Mouse (Mus musculus): ENCODE results near the gene Zfp169. TPM values are rescaled to one million over a fixed set of nuclear protein-coding genes. Genes with fewer than 3 reads are reported as not detected.
A peak's percentile ranks its signal among the peaks of the same experiment; 100 is the strongest.

Zfp169 gene
- polyA plus RNA-seq, 1 experiment = 1.8 TPM

GRCm38 (mm10) chr13:48508661-48509060 is 4.6 kb downstream of the Zfp169 start:
- peaks cover 18% of the 10 kb centered on the region for H3K79me2 ChIP-seq (ENCODE audit: control insufficient read depth, insufficient read depth)
- H3K36me3 ChIP-seq (ENCODE audit: control insufficient read depth, insufficient read depth) = peaks cover 11% of the 10 kb centered on the region
- TF ChIP-seq MYOG (IDR thresholded peaks at IDR 0.05; ENCODE audit: control insufficient read depth, extremely low read depth, insufficient read length) (no peak), MAX (IDR thresholded peaks at IDR 0.05) (no peak), CEBPB (IDR thresholded peaks at IDR 0.05; ENCODE audit: low read depth) (no peak), CTCF (IDR thresholded peaks at IDR 0.05; ENCODE audit: control insufficient read depth, insufficient read depth, insufficient read length) (no peak), MYOD1 (IDR thresholded peaks at IDR 0.05; ENCODE audit: control insufficient read depth, insufficient read length, low read depth) (no peak), FOSL1 (IDR thresholded peaks at IDR 0.05; ENCODE audit: insufficient read depth, low read length, poor library complexity, severe bottlenecking) (no peak), USF1 (IDR thresholded peaks at IDR 0.05; ENCODE audit: low read depth) (no peak)
- H3K27me3 ChIP-seq (ENCODE audit: control insufficient read depth, insufficient read depth, insufficient read length) = no peaks in the 10 kb centered on the region
- peaks cover 1% of the 10 kb centered on the region for H3K79me3 ChIP-seq (ENCODE audit: low read depth)
- no peak overlapping the region for H3K4me3 ChIP-seq (ENCODE audit: insufficient read depth, poor library complexity, severe bottlenecking)
- H3ac ChIP-seq (ENCODE audit: control insufficient read depth, insufficient read length, low read depth) = no peak overlapping the region

GRCm38 (mm10) chr13:48502422-48502821 is 10.8 kb downstream of the Zfp169 start:
- Histone ChIP-seq H3K36me3 (ENCODE audit: control insufficient read depth, insufficient read depth) (peaks cover 18% of the 10 kb centered on the region), H3K4me3 (ENCODE audit: insufficient read depth, poor library complexity, severe bottlenecking) (no peak overlapping the region), H3K79me2 (ENCODE audit: control insufficient read depth, insufficient read depth) (peaks cover 5% of the 10 kb centered on the region), H3K79me3 (ENCODE audit: low read depth) (no peaks in the 10 kb centered on the region), H3ac (ENCODE audit: control insufficient read depth, insufficient read length, low read depth) (no peak overlapping the region), H3K27me3 (ENCODE audit: control insufficient read depth, insufficient read depth, insufficient read length) (no peaks in the 10 kb centered on the region)
- TF ChIP-seq FOSL1 (IDR thresholded peaks at IDR 0.05; ENCODE audit: insufficient read depth, low read length, poor library complexity, severe bottlenecking) = peak; percentile 36
- TF ChIP-seq USF1 (IDR thresholded peaks at IDR 0.05; ENCODE audit: low read depth) = no peak
- no peak for TF ChIP-seq MAX (IDR thresholded peaks at IDR 0.05)
- TF ChIP-seq CEBPB (IDR thresholded peaks at IDR 0.05; ENCODE audit: low read depth) = no peak
- no peak for TF ChIP-seq MYOG (IDR thresholded peaks at IDR 0.05; ENCODE audit: control insufficient read depth, extremely low read depth, insufficient read length)

GRCm38 (mm10) chr13:48498676-48499075 is 14.6 kb downstream of the Zfp169 start:
- Histone ChIP-seq H3K27me3 (ENCODE audit: control insufficient read depth, insufficient read depth, insufficient read length) (no peaks in the 10 kb centered on the region), H3K79me3 (ENCODE audit: low read depth) (no peaks in the 10 kb centered on the region), H3ac (ENCODE audit: control insufficient read depth, insufficient read length, low read depth) (no peak overlapping the region), H3K4me3 (ENCODE audit: insufficient read depth, poor library complexity, severe bottlenecking) (no peak overlapping the region), H3K79me2 (ENCODE audit: control insufficient read depth, insufficient read depth) (no peaks in the 10 kb centered on the region), H3K36me3 (ENCODE audit: control insufficient read depth, insufficient read depth) (peaks cover 9% of the 10 kb centered on the region)
- TF ChIP-seq MAX (IDR thresholded peaks at IDR 0.05) = no peak
- no peak for TF ChIP-seq USF1 (IDR thresholded peaks at IDR 0.05; ENCODE audit: low read depth)
- no peak for TF ChIP-seq CEBPB (IDR thresholded peaks at IDR 0.05; ENCODE audit: low read depth)
- TF ChIP-seq MYOD1 (IDR thresholded peaks at IDR 0.05; ENCODE audit: control insufficient read depth, insufficient read length, low read depth) = no peak

- H3K36me3 ChIP-seq (ENCODE audit: control insufficient read depth, insufficient read depth) = peaks cover 9% of the 10 kb centered on the region
- TF ChIP-seq CTCF (IDR thresholded peaks at IDR 0.05; ENCODE audit: control insufficient read depth, insufficient read depth, insufficient read length) (peak; percentile 1), MAX (IDR thresholded peaks at IDR 0.05) (no peak)
- no peaks in the 10 kb centered on the region for H3K27me3 ChIP-seq (ENCODE audit: control insufficient read depth, insufficient read depth, insufficient read length)
- no peak overlapping the region for H3ac ChIP-seq (ENCODE audit: control insufficient read depth, insufficient read length, low read depth)
- H3K79me2 ChIP-seq (ENCODE audit: control insufficient read depth, insufficient read depth) = no peaks in the 10 kb centered on the region
- no peaks in the 10 kb centered on the region for H3K79me3 ChIP-seq (ENCODE audit: low read depth)
- no peak overlapping the region for H3K4me3 ChIP-seq (ENCODE audit: insufficient read depth, poor library complexity, severe bottlenecking)
Observed at GRCm38 (mm10) chr13:48497693-48498221, 15.5 kb downstream of the Zfp169 start.

DNA sequence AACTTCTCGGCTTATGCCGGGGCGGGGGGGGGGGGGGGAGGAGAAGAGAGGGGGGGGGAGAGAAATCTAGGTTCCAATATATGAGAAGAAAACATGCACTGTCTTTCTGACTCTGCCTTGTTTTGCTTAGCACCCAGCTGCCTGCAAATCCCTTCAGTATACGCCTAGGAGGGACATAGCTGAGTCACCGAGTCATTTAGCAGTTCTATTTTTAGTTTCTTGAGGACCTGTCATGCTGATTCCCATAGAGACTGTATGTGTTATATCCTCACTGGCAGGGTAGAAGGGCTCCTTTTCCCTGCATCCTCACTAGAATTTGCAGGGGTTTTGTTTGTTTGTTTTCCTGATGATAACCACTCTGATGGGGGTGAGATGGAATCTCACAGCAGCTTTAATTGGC is 20.1 kb downstream of the Zfp169 start:
- H3K79me2 ChIP-seq (ENCODE audit: control insufficient read depth, insufficient read depth) = no peaks in the 10 kb centered on the region
- H3K27me3 ChIP-seq (ENCODE audit: control insufficient read depth, insufficient read depth, insufficient read length) = no peaks in the 10 kb centered on the region
- TF ChIP-seq CEBPB (IDR thresholded peaks at IDR 0.05; ENCODE audit: low read depth) (no peak), MYOD1 (IDR thresholded peaks at IDR 0.05; ENCODE audit: control insufficient read depth, insufficient read length, low read depth) (no peak), USF1 (IDR thresholded peaks at IDR 0.05; ENCODE audit: low read depth) (no peak), MAX (IDR thresholded peaks at IDR 0.05) (no peak), FOSL1 (IDR thresholded peaks at IDR 0.05; ENCODE audit: insufficient read depth, low read length, poor library complexity, severe bottlenecking) (no peak), MYOG (IDR thresholded peaks at IDR 0.05; ENCODE audit: control insufficient read depth, extremely low read depth, insufficient read length) (no peak), CTCF (IDR thresholded peaks at IDR 0.05; ENCODE audit: control insufficient read depth, insufficient read depth, insufficient read length) (no peak)
- no peak overlapping the region for H3K4me3 ChIP-seq (ENCODE audit: insufficient read depth, poor library complexity, severe bottlenecking)
- peaks cover 22% of the 10 kb centered on the region for H3K36me3 ChIP-seq (ENCODE audit: control insufficient read depth, insufficient read depth)
- H3ac ChIP-seq (ENCODE audit: control insufficient read depth, insufficient read length, low read depth) = no peak overlapping the region
- H3K79me3 ChIP-seq (ENCODE audit: low read depth) = no peaks in the 10 kb centered on the region

DNA sequence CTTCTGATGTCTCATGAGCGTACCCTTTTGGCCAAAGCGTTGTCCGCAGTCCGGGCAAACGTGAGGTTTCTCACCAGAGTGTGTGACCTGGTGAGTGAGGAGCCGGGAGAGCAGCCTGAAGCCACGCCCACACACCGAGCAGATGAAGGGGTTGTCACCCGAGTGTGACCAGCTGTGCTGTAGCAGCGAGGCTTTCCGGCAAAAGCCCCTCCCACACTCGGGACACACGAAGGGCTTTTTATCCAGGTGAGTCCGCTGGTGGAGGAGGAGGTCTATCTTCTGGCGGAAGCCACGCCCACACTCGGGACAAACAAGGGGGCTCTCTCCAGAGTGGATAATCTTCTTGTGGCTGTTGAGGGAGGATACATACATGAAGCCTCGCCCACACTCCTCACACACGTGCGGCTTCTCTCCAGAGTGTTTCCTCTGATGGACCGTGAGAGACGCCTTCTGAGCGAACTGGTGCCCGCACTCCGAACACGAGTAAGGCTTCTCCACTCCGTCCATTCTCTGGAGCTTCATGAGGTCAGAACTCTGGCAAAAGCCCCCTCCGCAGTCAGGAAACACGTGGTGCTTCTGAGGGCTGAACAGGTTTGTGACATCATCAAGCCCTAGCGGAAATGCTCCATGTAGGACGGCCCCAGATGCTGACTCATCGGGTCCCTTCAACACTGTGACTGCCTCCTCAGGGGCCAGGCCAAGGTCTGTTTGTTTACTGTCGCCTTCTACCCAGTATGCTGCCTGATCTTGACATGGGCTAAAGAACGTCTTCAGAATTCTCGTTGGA is 22.7 kb downstream of the Zfp169 start:
- TF ChIP-seq FOSL1 (IDR thresholded peaks at IDR 0.05; ENCODE audit: insufficient read depth, low read length, poor library complexity, severe bottlenecking) = no peak
- TF ChIP-seq MYOG (IDR thresholded peaks at IDR 0.05; ENCODE audit: control insufficient read depth, extremely low read depth, insufficient read length) = no peak
- no peak for TF ChIP-seq CEBPB (IDR thresholded peaks at IDR 0.05; ENCODE audit: low read depth)
- TF ChIP-seq CTCF (IDR thresholded peaks at IDR 0.05; ENCODE audit: control insufficient read depth, insufficient read depth, insufficient read length) = no peak
- no peak for TF ChIP-seq MAX (IDR thresholded peaks at IDR 0.05)
- no peak for TF ChIP-seq MYOD1 (IDR thresholded peaks at IDR 0.05; ENCODE audit: control insufficient read depth, insufficient read length, low read depth)
- TF ChIP-seq USF1 (IDR thresholded peaks at IDR 0.05; ENCODE audit: low read depth) = no peak
- Histone ChIP-seq H3K36me3 (ENCODE audit: control insufficient read depth, insufficient read depth) (peaks cover 18% of the 10 kb centered on the region), H3K79me3 (ENCODE audit: low read depth) (no peaks in the 10 kb centered on the region), H3ac (ENCODE audit: control insufficient read depth, insufficient read length, low read depth) (no peak overlapping the region), H3K4me3 (ENCODE audit: insufficient read depth, poor library complexity, severe bottlenecking) (no peak overlapping the region), H3K27me3 (ENCODE audit: control insufficient read depth, insufficient read depth, insufficient read length) (no peaks in the 10 kb centered on the region), H3K79me2 (ENCODE audit: control insufficient read depth, insufficient read depth) (no peaks in the 10 kb centered on the region)
